Comparison of ENCODE assay signal across 12 mouse cellular contexts in genomic region chr7:113113266-113113893, GRCm38 (mm10).
DNase-seq lines count a peak whose midpoint lies in the region; ATAC-seq lines count a peak whose summit lies in the region.
"Had no signal": no experiment of that assay in that cellular context is flagged by ENCODE, and none has a peak within 500 bp of the region (broad histone marks: within the 10 kb centered on the region; RNA-seq: fewer than 3 reads in every experiment).

No protein-coding gene starts in this region.

- no peak for ATAC-seq in inflammation-experienced regulatory T-cells, adult 6 months
- ATAC-seq: forebrain, embryonic 15.5 days had no signal

- peak; percentile 22 for DNase-seq in embryo, embryonic 10.5 days (ENCODE audit: low spot score)
- DNase-seq in embryo, embryonic 11 days = no peak
- DNase-seq in 3T3-L1 (ENCODE audit: low read depth, low spot score) = peak; percentile 6
- peak; percentile 26 for DNase-seq in adrenal gland, postnatal 25 days
- peak; percentile 70 to 82 for DNase-seq in cerebellum, postnatal 25 days
- DNase-seq in urinary bladder, postnatal 14 days (ENCODE audit: low spot score) = no peak
- no peak for DNase-seq in thymus, postnatal 4 days
- DNase-seq: kidney, adult 2 months; lung, postnatal 14 days; thymus, adult 2 months had no signal

Comparison
In these comparisons a context has a peak if more than half of its experiments do, and no peak if none do; other contexts are left out.
1. DNase-seq: peak in embryo, embryonic 10.5 days (single experiment), 3T3-L1 (single experiment), adrenal gland, postnatal 25 days (single experiment) and cerebellum, postnatal 25 days (2 of 2); none in embryo, embryonic 11 days (single experiment), urinary bladder, postnatal 14 days (single experiment) and thymus, postnatal 4 days (single experiment).